Mouse (Mus musculus): ENCODE results near the gene Heg1. TPM values are rescaled to one million over a fixed set of nuclear protein-coding genes. Genes with fewer than 3 reads are reported as not detected.

Heg1 gene
- total RNA-seq (2015) (23.8 and 43.2 TPM in 2 replicates), total RNA-seq (2017) (26.6 and 36.4 TPM in 2 replicates)

DNA sequence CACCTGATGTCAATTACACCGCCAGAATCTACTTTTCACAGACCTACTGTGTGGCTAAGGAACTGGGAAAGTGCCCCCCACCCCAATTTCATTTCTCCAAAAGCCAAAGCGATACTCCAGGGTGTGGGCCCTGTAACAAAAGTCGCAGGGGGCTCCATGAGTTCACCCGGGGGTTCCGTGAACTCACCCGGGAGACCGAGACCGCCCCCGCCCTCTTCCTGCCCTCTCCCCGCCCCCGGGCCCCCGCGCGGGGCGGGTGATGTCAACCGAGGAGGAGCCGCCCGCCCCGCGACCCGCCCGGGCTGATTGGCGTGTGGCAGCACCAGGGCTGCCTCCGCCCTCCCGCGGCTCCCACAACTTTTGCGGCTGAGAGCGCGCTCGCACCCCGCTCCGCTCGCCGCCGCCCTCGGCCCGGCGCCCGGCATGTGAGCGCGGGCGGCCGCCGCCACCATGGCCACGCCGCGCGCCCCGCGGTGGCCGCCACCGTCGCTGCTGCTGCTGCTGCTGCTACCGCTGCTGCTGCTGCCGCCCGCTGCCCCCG is at the start of gene Heg1:
Heg1 (plus strand) TSS at position 209 of the 541 bp plus-strand sequence.
- ATAC-seq (replicated peaks; ENCODE audit: poor library complexity): peak; percentile 75

DNA sequence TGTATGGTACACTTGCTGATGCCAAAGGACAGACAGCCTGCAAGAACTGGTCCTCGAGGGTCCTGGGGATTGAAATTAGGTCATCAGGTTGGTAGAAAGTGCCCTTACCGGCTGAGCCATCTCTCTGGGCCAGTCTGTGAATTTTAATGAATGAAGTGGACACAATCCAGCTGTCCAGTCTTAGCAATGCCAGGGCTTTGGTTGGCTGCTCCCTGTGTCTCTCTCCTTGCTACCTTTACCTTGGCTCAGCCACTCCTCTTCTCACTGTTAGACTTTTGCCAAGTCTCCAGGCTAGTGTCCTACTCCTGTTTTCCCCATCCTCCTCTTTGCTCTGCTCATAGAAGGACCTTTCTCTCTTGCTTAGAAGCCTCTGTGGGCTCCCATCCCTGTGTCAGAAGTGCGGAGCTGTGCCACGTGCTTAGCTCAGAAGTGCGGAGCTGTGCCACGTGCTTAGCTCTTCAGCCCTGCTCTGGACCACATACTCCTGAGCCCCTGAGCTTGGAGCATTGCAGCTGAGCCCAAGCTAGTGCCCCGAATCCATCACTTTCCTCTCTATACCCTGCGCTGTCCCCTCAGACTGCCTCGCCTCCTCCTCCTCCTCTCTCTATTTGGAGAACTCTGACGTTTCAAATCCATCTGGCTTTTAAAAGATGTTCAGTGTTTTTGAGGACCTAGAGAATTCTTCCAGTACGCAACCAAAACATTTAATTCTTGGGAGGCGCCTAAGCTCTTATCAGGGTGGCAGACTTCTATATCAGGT is 48.2 kb upstream of the Heg1 start:
- ATAC-seq (replicated peaks; ENCODE audit: poor library complexity): no peak

DNA sequence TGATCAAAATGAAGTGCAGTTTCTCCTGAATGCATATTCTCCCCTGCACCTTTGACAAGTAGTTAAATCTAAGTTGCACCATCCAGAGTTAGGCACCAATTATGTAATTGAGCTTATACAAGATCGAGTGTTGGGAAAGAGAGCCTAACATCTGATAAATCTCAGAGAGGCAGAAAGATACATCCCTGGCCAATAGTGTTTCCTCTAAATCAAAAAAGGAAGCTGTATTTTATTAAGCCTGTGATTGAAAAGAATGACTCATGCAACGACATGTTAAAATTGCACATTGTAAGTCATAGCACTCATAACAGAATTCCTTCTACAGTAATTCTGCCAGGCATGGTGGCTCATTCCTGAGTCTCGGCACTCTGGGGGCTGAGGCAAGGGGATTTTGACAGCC is 42.4 kb upstream of the Heg1 start:
- ATAC-seq (replicated peaks; ENCODE audit: poor library complexity): no peak

DNA sequence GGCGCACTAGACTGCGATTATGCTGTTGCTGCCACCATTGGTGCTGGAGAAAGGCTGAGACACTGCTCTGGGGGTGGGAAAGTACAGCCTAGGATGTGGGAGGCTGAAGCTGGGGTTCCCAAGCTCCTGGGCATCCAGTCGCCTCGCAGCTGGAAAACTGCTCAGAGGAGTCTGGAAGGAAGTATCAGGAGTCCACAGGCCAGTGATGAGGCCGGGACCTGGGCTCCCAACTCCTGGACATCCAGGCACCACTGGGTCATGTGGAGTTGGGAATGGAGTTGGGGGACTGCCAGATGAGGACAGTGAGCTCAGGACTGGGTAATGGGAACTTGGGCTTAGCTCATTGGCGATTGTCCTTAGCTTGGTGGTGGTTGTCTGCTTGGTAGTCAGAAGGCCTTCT is 31.1 kb upstream of the Heg1 start:
- no peak for ATAC-seq (replicated peaks; ENCODE audit: poor library complexity)

GRCm38 (mm10) chr16:33655443-33655842 is 28.7 kb upstream of the Heg1 start:
- no peak for ATAC-seq (replicated peaks; ENCODE audit: poor library complexity)

DNA sequence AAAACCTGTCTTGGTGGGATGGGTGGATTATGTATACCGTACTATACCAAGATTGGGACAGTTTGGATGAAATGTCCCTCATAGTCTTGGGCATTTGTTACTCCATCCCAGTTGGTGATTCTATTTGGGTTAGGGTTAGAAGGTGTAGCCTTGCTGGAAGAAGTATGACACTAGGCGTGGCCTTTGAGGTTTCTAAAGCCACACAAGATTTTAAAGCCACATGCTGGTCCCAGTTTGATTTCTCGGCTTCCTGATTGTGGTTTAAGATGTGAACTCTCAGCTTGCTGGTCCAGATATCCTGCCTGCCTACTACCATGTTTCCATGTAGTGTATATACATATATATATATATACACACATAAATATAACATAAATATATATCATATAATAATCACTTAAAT is 27.0 kb upstream of the Heg1 start:
- no peak for ATAC-seq (replicated peaks; ENCODE audit: poor library complexity)

- no peak for ATAC-seq (replicated peaks; ENCODE audit: poor library complexity)
Observed at GRCm38 (mm10) chr16:33658121-33658520, 26.0 kb upstream of the Heg1 start.

DNA sequence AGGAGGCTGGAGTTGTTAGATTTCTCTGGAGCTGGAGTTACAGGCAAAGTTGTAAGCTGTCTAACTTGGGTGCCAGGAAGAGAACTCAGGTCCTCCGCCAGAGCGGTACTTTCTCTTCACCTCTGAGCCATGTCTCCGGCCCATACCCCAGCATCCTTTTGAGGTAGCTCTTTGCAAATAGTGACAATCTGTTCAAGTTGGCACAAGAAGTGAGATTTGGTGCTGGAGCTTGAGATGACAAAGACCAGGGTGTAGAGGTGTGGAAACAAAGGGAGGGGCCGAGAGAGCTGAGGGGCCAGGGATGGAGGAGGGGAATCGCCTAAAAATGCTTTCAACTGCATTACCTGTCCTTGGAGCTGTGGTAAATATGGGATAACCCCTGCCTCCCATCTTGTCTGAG is 24.6 kb upstream of the Heg1 start:
- no peak for ATAC-seq (replicated peaks; ENCODE audit: poor library complexity)

DNA sequence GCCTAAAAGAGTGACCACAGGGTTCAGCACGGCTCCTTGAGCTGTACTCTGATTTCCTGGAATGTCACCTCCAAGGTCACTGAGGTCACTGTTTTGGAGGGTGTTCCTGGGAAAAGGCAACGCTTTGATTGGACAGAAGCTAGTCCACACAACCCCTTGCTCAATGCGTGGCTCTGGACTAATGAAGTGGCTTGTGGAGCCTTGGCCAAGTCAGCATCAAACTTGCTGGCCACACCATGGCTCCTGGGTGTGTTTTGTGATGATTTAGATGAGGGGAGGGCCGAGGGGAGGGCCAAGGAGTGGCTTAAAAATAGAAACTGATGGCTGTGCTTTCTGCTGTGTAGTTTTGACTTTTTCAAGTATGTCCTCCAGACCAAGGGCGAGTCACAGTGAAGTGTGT is 24.0 kb upstream of the Heg1 start:
- ATAC-seq (replicated peaks; ENCODE audit: poor library complexity): no peak

DNA sequence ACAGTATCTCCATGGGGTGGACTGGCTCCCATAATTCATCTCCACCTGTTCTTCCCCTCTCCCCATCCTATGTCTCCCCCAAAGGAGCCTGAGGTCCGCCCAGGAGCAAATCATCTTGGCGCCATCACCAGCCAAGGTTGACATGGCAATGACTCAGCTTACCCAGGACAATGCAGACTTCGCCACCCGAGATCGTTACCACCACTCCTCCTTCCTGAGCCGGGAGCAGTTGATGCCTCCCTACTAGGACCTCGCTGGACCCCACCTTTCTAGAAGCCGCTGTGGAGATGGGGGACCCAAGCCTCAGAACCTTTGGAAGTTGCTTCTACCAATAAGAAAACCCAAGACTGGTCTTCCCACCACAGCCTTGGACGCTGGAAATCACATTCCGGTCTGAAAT is 21.3 kb upstream of the Heg1 start:
- ATAC-seq (replicated peaks; ENCODE audit: poor library complexity): no peak

- no peak for ATAC-seq (replicated peaks; ENCODE audit: poor library complexity)
Observed at GRCm38 (mm10) chr16:33666226-33666625, 17.9 kb upstream of the Heg1 start.

- ATAC-seq (replicated peaks; ENCODE audit: poor library complexity): no peak
Observed at GRCm38 (mm10) chr16:33666985-33667538, 17.1 kb upstream of the Heg1 start.

DNA sequence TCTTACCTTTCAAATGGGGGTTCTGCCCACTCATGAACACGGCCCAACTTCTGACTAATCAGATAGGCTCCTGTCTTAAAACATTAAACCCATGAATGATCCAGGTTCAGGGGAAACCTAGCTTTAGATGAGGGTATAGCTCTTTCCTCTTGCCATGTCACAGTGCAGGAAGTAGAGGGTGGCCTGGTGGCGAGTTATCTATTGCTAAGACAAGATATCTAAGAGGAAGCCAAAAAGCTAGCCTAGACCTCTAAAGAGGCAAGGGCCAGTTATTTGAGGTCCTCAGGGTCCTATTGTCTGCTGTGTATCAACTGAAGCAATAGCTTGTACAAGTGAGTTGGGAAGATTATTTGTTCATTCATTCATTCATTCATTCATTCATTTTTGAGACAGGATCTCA is 15.7 kb upstream of the Heg1 start:
- no peak for ATAC-seq (replicated peaks; ENCODE audit: poor library complexity)

DNA sequence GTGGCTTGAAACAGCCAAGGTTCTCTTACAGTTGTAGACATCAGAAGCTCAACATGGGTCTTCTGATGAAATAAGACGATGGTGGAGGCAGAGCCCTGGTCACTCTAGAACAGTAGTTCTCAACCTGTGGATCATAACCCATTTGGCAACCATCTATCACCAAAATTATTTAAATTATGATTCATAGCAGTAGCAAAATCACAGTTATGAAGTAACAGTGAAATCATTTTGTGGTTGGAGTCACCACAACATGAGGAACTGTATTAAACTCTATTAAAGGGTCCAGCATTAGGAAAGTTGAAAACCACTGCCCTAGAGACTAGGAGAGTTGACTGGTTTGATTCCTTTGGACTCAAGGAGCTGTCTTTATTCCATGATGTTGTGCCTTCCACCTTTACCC is 15.1 kb upstream of the Heg1 start:
- ATAC-seq (replicated peaks; ENCODE audit: poor library complexity): no peak

DNA sequence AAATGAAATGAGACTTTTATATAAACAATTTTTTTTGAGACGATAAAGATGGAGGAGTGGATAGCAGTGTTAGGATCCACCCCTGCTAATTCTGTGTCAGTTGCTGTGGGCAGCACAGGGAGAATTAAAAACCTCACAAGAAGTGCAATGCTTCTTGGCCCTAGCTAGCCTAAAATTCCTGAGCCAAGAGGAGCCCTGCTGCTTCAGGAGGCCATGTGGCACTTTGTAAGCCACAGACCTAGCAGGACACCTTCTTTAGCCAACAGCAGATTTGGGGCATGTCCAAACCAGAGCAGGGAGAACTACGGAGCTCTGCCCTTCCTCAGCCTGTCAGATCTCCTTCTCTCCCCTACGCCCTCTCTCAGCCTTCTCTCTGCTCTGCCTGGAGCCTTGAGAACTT is 13.8 kb upstream of the Heg1 start:
- ATAC-seq (replicated peaks; ENCODE audit: poor library complexity): no peak

DNA sequence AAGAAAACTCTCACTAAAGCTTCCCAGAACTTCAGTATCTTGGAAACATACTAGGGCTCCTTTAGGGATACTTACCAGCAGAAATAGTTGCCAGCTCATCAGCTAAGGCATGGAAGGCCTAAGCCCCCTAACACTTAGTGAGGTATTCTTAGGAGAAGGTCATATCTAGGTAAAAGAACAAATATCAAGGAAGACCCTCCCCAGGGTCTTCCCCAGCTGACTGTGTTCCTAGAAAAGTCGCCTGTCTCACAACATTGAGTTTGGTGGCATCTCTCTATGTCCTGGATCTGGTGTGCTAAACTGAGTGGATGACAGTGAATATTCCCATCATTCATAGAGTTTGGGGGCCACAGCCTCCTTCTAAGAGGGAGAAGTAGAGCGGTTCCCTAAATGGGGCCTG is 13.2 kb upstream of the Heg1 start:
- no peak for ATAC-seq (replicated peaks; ENCODE audit: poor library complexity)

- ATAC-seq (replicated peaks; ENCODE audit: poor library complexity): no peak
Observed at GRCm38 (mm10) chr16:33672188-33672587, 12.0 kb upstream of the Heg1 start.

DNA sequence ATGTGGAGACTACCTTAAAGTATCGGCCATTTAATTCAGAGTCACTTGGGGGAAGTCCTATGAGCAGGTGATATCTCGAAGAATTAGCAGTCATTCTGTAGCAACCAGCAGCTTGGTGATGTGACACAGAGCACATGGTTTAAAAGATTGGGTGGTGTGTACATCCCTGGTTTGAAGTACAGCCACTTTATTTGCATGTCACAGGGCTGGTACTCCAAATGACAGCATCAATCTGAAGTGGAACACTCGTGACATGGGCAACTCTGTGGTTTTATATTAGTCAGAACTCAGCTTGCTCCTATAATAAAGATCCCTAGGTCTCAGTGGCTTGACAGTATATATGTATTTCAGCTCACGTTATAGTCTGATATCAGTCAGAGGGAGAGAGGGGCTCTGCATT is 11.5 kb upstream of the Heg1 start:
- no peak for ATAC-seq (replicated peaks; ENCODE audit: poor library complexity)

DNA sequence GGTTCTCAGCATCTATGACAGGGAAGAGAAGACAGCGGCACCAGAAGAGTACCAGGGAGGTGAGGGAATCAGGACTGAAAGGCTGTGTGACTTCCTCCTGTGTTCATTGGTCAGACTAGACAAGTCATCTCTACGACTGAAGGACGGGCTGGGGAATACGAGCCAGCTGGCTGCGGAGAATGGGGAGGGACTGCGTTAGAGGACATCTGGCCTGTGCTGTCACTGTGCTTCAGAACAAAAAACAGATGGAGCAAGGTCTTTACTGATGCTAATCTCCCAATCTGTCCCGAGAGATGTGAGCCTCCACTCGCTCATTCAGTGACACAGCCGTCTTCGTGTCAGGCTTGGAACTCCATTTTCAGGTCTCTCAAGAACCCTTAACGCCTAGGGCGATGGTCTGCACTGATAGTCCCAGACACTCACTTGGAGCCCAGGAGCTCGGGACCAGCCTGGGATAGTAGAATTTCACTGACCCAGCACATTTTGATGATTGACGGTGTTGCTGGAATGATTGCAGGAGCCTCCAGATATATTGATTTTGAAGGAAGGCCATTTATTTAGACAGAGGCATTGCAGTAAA is 10.6 kb upstream of the Heg1 start:
- no peak for ATAC-seq (replicated peaks; ENCODE audit: poor library complexity)

DNA sequence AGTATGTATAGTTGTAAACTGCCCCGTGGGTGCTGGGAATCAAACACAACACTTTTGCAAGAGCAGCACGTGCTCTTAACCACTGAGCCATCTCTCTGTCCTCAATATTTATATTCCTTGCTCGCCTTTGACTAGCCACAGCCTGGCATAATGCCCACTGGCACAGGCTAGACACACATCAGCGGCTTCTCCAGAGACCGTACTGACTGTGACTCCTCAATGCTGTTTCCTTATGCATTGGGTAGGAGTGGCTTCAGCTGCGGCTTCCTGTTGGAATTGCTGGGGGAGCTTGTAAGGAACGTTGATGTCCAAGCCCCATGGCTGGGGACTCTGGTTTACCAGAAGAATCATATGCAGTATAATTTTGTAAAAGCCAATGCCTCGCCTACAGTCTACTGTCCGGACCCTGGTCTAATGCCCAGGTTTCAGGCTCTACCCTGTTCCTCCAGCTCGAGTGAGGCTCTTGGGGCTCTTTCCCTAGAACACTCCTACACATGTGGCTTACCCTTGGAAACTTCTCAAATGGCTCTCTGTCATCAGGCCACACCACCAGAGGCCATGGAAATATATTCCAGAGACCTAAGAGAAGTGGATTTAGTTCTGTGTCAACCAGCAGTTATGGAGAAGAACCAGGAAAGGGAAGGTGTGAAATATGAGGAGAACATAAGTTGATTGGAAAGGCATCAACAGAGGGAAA is 8.9 kb upstream of the Heg1 start:
- ATAC-seq (replicated peaks; ENCODE audit: poor library complexity): no peak

GRCm38 (mm10) chr16:33675848-33676184 is 8.4 kb upstream of the Heg1 start:
- no peak for ATAC-seq (replicated peaks; ENCODE audit: poor library complexity)
